Mouse (Mus musculus) lung, postnatal 0 days (tissue): Measurements from ENCODE around the gene Osbpl11.
A peak's percentile ranks its signal among the peaks of the same experiment; 100 is the strongest.

Experiments used
- CTCF ChIP-seq: IDR thresholded peaks from 2 replicates; pipeline ENCODE4 v1.5.1; 2016; ENCODE audit warnings: antibody characterized with exemption, mild to moderate bottlenecking
- EP300 ChIP-seq: IDR thresholded peaks from 2 replicates; pipeline ENCODE4 v1.6.1; 2016; ENCODE audit warnings: antibody characterized with exemption, mild to moderate bottlenecking, control low read depth

DNA sequence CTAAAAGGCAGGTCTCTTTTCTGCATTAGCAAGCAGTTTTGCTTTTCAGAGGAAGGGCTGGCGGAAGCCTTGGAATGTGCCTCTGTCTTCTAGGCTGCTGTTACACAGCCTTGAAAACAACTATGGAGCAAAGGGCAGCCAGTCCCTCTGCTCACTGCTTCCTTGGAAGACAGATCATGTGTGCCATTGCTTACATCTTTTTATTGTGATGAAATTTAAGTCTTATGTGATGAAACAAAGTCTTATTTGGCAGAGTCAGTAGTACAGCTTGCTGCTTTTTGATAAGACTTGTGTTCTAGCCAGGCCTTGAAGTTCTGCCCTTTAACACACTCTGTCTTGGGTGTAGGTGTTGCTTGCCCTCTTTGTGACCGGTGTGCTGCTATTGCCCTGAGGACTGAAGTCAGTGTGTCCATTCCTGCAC is 6.8 kb downstream of the Osbpl11 start:
- TF ChIP-seq CTCF (no peak), EP300 (peak; percentile 62; the same call in 1 of the 2 replicates)
